Mouse (Mus musculus) forelimb bud, embryonic 11.5 days (tissue): Measurements from ENCODE around the gene Zfp334.
A peak's percentile ranks its signal among the peaks of the same experiment; 100 is the strongest.

Experiments
- DNase-seq: peaks from one replicate; pipeline ENCODE4 v3.0.0-alpha.2; 2012; ENCODE audit warnings: low read depth, low spot score

Zfp334 gene

GRCm38 (mm10) chr2:165376001-165376400 is 12.1 kb downstream of the Zfp334 start:
- DNase-seq: no peak

GRCm38 (mm10) chr2:165375478-165375877 is 12.6 kb downstream of the Zfp334 start:
- no peak for DNase-seq

- DNase-seq: no peak
These were observed 17.0 kb downstream of the Zfp334 start for GRCm38 (mm10) chr2:165371066-165371465.

- no peak for DNase-seq
These were observed 17.7 kb downstream of the Zfp334 start for GRCm38 (mm10) chr2:165370348-165370747.

GRCm38 (mm10) chr2:165368496-165368895 is 19.6 kb downstream of the Zfp334 start, which contains the start of gene Zfp663:
TSS of gene Zfp663 (minus strand) at chr2:165368729.
- DNase-seq: peak; percentile 35

- DNase-seq: no peak
These were observed 20.1 kb downstream of the Zfp334 start for GRCm38 (mm10) chr2:165367868-165368439.

- DNase-seq: no peak
These were observed 21.0 kb downstream of the Zfp334 start for GRCm38 (mm10) chr2:165367047-165367520.

DNA sequence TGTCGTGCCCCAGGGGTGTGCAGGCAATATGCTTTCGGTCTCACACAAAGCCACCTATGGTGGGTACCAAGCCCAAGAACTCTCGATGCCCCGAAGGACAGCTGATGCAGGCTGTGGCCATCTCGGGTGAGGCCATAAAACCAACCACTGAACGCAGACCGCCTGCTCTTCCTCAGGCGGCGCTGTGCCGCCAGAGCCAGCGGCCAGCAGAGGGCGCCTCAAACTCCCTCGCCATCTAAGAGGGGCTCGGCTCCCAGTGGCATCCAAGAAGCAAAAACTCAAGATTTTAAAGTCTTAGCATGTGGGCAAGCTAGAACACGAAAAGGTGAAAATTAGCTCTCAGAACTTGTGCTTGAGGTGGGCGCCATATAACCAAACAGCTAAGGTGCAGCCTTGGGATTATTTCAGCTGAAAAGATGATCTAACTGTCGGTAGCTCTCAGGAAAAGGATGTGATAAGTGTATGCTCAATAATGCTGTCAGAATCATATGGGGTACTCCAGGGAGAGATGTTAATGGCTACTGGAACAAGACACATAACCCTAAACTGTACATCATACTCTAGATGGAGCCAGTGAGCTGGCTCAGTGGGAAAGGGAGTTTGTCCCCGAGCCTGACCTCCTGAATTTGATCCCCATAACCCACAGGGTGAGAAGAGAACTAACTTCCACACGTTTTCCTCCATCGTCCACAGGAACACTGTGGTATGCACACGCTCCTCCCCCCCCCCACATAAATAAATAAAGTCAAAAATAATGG is 23.5 kb downstream of the Zfp334 start:
- peak; percentile 79 for DNase-seq

GRCm38 (mm10) chr2:165363282-165363681 is 24.8 kb downstream of the Zfp334 start:
- DNase-seq: no peak

DNA sequence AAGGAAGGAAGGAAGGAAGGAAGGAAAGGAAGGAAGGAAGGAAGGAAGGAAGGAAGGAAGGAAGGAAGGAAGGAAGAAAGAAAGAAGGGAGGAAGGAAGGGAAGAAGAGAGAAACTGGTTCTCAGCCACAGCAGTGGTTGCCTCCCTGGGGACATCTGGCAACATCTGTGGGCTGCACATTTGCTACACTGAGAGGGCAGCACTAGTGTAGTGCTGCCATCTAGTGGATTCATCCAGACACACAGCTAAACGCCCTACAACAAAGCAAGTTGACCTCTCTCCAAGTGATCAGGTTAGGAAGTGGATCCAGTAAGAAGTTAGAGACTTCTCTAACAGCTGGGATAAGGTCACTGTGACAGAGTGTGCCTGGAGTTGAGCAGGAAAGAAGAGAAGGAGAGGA is 27.2 kb downstream of the Zfp334 start:
- DNase-seq: peak; percentile 91

DNA sequence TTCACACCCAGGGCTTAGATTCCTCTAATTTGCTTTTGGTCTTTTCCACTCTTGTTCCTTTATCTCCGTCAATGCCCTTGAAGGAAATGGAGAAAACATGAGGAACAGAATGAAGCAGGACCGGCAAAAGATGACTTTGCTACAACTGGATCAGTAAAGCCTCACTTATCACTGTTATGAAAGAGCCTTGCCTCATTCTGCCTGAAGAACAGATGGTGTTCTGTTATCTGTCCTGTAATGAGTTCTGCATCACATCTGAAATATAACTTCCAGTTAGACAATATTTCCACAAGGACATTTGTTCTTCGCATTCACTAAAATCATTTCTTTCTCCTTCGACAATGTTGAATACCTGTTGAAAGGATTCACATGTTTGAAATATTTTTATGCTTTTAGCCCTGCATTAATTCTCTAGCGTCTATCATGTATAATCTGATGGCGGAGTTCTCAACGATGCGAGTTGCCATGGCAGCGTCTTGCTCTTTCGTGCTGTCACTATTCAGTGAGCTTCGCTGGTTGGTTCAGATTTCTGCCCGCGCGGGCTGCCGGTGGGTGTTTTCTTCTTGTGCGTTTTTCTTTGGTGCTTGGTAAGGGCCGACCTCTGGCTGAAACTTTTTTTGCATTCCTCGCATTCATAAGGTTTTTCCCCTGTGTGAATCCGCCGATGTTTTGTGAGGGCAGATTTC is 36.1 kb downstream of the Zfp334 start:
- no peak for DNase-seq

DNA sequence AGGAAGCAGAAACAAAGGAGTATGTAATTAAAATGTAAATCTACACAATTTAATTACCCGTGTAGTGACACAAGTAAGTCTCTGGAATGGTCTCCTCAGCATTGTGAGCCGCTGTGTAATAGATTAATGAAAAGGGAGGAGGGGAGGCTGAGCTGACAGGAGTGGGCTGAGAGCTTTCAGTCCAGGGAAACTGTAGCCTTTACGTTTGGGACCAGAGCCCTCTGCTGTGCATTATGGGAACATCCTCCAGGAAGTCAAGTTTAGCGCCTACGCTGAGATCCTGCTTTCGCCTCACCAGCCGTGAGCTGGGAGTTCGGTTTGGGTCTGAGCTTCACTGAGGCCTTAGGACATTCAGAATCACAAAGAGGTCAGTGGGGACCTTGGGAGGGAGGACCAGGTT is 38.6 kb downstream of the Zfp334 start:
- DNase-seq: peak; percentile 40

- DNase-seq: no peak
These were observed 41.9 kb downstream of the Zfp334 start for GRCm38 (mm10) chr2:165346180-165346579.

DNA sequence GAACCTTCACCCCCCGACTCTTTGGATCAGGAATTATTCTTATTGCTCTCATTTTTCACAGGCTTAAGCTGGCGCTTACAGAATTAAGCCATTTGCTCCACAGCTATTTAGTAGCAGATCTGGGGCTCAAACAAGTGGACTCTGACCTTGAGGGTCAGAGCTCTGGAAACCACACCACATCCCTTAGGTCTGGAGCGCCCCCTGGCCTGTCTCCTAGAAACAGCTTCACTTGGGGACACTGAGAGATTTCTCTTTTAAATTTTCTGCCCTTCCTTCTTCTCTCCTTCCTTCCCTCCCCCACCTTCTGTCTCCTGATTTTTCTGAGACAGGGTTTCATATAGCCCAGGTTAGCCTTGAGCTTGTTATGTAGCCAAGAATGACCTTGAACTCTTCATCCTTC is 50.9 kb downstream of the Zfp334 start:
- DNase-seq: peak; percentile 24

- DNase-seq: no peak
These were observed 55.3 kb downstream of the Zfp334 start for GRCm38 (mm10) chr2:165332610-165333210.

DNA sequence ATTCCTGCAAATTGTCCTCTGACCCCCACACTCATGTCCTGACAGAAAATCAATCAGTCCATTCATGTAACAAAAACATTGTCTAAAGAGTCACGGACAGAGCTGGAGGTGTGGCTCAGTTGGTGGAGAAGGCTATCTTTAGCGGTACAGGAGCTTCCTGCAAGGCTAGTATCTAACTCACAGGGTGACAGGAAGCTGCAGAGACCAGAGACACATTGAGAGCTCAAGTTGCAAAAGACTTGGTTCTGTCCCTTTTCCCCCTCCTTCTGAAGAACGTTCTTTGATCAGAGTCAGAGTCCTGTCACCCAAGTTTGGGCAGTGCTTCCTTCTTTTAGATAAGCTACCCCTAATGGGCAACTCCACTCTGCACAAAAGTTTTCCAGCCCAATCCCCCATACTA is 58.4 kb downstream of the Zfp334 start:
- DNase-seq: no peak

- DNase-seq: no peak
These were observed 59.3 kb downstream of the Zfp334 start for GRCm38 (mm10) chr2:165328746-165329145.

GRCm38 (mm10) chr2:165327386-165327785 is 60.7 kb downstream of the Zfp334 start:
- DNase-seq: no peak

- peak; percentile 97 for DNase-seq
These were observed 61.5 kb downstream of the Zfp334 start, which contains the start of gene Elmo2 for GRCm38 (mm10) chr2:165326304-165327190. TSS of gene Elmo2 (minus strand) at chr2:165326479.

- DNase-seq: no peak
These were observed 62.3 kb downstream of the Zfp334 start for GRCm38 (mm10) chr2:165325521-165326303.
